Mouse (Mus musculus) lung, embryonic 15.5 days (tissue): Measurements from ENCODE around the gene Calhm2. TPM values are rescaled to one million over a fixed set of nuclear protein-coding genes. Genes with fewer than 3 reads are reported as not detected.
"Not testable (repeated sequence)": the region's sequence is repeated elsewhere in the genome, so short reads cannot be mapped to it uniquely, and the experiment has no call there.

Source experiments
- ATAC-seq: fragments of 200-750 bp; cut with Nextera tagmentation; 2 replicates; pipeline ENCODE4 v1.8.0; 2017; ENCODE audit warnings: moderate number of reproducible peaks, borderline replicate concordance; ENCODE audit not compliant: low FRiP score, low TSS enrichment; ENCODE audit errors: extremely low read depth
- H3K27ac ChIP-seq: fragments of 300-500 bp; sonication (generic); 2 replicates; pipeline ENCODE4 v1.5.1; 2015; ENCODE audit warnings: moderate library complexity, mild to moderate bottlenecking, inconsistent platforms
- H3K27me3 ChIP-seq: fragments of 300-500 bp; sonication (generic); 2 replicates; pipeline ENCODE4 v1.6.1; 2015; ENCODE audit warnings: inconsistent platforms
- H3K36me3 ChIP-seq: fragments of 300-500 bp; sonication (generic); 2 replicates; pipeline ENCODE4 v1.6.1; 2015; ENCODE audit warnings: inconsistent platforms
- H3K4me1 ChIP-seq: fragments of 300-500 bp; sonication (generic); 2 replicates; pipeline ENCODE4 v1.6.1; 2015; ENCODE audit warnings: inconsistent platforms
- H3K4me2 ChIP-seq: fragments of 300-500 bp; sonication (generic); 2 replicates; pipeline ENCODE4 v1.6.1; 2015; ENCODE audit warnings: inconsistent platforms, mild to moderate bottlenecking, moderate library complexity
- H3K4me3 ChIP-seq: fragments of 300-500 bp; sonication (generic); 2 replicates; pipeline ENCODE4 v1.5.1; 2015; ENCODE audit warnings: mild to moderate bottlenecking, inconsistent platforms
- H3K9ac ChIP-seq: fragments of 300-500 bp; sonication (generic); 2 replicates; pipeline ENCODE4 v1.6.1; 2015; ENCODE audit warnings: inconsistent platforms
- H3K9me3 ChIP-seq: fragments of 300-500 bp; sonication (generic); 2 replicates; pipeline ENCODE4 v1.6.1; 2016; ENCODE audit warnings: inconsistent platforms
- WGBS: fragments of 180-500 bp; shearing (Covaris S2); methylation state at CpG from one replicate; pipeline ENCODE4 v1.1.7; 2015; 5-methylcytosine and 5-hydroxymethylcytosine counted together
- polyA plus RNA-seq: library from polyadenylated mRNA; unstranded; fragments of >200 nt; fragmentation: Nextera tagmentation; extraction: Ambion mirVana; gene quantifications from 2 replicates; pipeline ENCODE4 v1.2.1, GENCODE M21; 2015

Gene Calhm2
- polyA plus RNA-seq, 1 experiment from 2014 or later, result 9.7 TPM

GRCm38 (mm10) chr19:47148267-47148847, 10.3 kb upstream of the Calhm2 start:
- Histone ChIP-seq H3K27me3 (peaks cover 20% of the 10 kb centered on the region), H3K9ac (no peak overlapping the region), H3K36me3 (no peaks in the 10 kb centered on the region), H3K27ac (no peak overlapping the region), H3K4me2 (no peak overlapping the region), H3K9me3 (no peaks in the 10 kb centered on the region), H3K4me3 (no peak overlapping the region), H3K4me1 (peaks cover 4% of the 10 kb centered on the region; the same call in 1 of the 2 replicates)
- ATAC-seq, result no peak
- WGBS, result 72% methylated on average over 5 of the region's 5 CpGs

DNA sequence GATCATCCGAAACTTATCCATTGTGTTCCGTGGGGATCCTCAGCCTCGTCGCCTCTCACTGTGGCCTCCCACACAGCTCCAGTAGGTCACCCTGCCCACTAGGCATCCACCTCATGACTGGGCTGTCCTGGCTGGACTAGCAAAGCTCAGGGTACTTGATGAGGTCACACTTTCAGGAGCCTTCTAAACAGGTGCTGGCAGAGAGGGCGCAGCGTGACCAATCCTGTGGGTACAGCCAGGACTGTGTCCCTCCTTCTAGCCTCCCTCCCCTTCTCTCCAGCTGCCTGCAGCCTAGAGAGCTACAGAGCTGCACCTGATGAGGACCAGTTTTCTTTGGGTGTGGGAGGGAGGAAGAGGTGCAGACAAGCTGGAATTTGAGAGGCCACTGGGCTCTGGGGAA, 6.1 kb upstream of the Calhm2 start, which contains the start of gene Calhm1:
TSS of gene Calhm1 (minus strand) at position 101 of the 400 bp plus-strand sequence.
- H3K4me2 ChIP-seq, result no peak within 1 kb of the TSS
- no peak for ATAC-seq

GRCm38 (mm10) chr19:47142438-47142837, 4.3 kb upstream of the Calhm2 start:
- Histone ChIP-seq H3K4me2 (no peak overlapping the region), H3K9me3 (no peaks in the 10 kb centered on the region), H3K27ac (no peak overlapping the region), H3K4me1 (peaks cover 11% of the 10 kb centered on the region), H3K36me3 (no peaks in the 10 kb centered on the region), H3K9ac (no peak overlapping the region), H3K27me3 (no peaks in the 10 kb centered on the region; the same call in 1 of the 2 replicates), H3K4me3 (no peak overlapping the region)
- ATAC-seq, result no peak
- WGBS, result 76% methylated on average over 6 of the region's 6 CpGs

More for the DNA sequence above, 6.1 kb upstream of the Calhm2 start, which contains the start of gene Calhm1:
- 90% methylated on average over 6 of the region's 6 CpGs for WGBS
- Histone ChIP-seq H3K36me3 (no peaks in the 10 kb centered on the region), H3K27me3 (no peaks in the 10 kb centered on the region; the same call in 1 of the 2 replicates), H3K9ac (no peak within 1 kb of the TSS), H3K27ac (no peak within 1 kb of the TSS), H3K4me1 (no peaks in the 10 kb centered on the region), H3K4me3 (no peak within 1 kb of the TSS), H3K9me3 (no peaks in the 10 kb centered on the region)

- H3K4me2 ChIP-seq, H3K27ac ChIP-seq, ATAC-seq, H3K9me3 ChIP-seq, H3K36me3 ChIP-seq, H3K9ac ChIP-seq, H3K4me3 ChIP-seq, H3K27me3 ChIP-seq: not testable (repeated sequence)
- WGBS, result 32% methylated on average over 7 of the region's 7 CpGs
- peaks cover 21% of the 10 kb centered on the region for H3K4me1 ChIP-seq
These were observed 1.5 kb upstream of the Calhm2 start for GRCm38 (mm10) chr19:47139611-47140010.

- ATAC-seq, result peak; percentile 16; the same call in 1 of the 2 replicates
- Histone ChIP-seq H3K27me3 (no peaks in the 10 kb centered on the region; the same call in 1 of the 2 replicates), H3K4me1 (peaks cover 21% of the 10 kb centered on the region), H3K4me3 (peak overlapping the region; percentile 54), H3K27ac (peak overlapping the region; percentile 93), H3K4me2 (peak overlapping the region; percentile 63), H3K36me3 (peaks cover 12% of the 10 kb centered on the region; the same call in 1 of the 2 replicates), H3K9ac (peak overlapping the region; percentile 67), H3K9me3 (no peaks in the 10 kb centered on the region)
- 15% methylated on average over 6 of the region's 6 CpGs for WGBS
These were observed 978 bp downstream of the Calhm2 start for GRCm38 (mm10) chr19:47137051-47137581.

DNA sequence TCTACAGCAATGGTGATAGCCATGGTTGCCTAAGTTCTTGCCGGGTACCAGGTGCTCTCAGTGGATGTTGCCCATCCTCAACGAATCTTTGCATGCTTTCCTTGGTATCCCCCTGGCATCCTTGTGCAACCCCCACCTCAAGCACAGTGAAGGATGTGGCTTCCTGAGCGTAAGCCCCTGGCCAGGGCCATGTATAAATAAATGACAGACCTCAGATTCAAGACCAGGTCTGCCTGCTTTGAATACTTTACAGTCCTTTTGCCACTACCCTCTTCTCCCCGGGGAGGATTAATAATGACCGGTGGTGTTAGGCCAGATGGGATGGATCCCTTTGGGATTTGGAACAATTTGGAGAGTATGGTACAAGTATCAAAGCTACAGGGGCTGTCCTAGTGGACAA, 1.9 kb downstream of the Calhm2 start:
- Histone ChIP-seq H3K36me3 (peaks cover 22% of the 10 kb centered on the region), H3K4me1 (peaks cover 21% of the 10 kb centered on the region), H3K4me3 (no peak overlapping the region), H3K9ac (no peak overlapping the region), H3K27ac (no peak overlapping the region), H3K27me3 (no peaks in the 10 kb centered on the region; the same call in 1 of the 2 replicates), H3K4me2 (no peak overlapping the region), H3K9me3 (no peaks in the 10 kb centered on the region)
- no peak for ATAC-seq
- WGBS, result 85% methylated on average over 5 of the region's 5 CpGs

- H3K4me1 ChIP-seq, result peaks cover 21% of the 10 kb centered on the region
- no peaks in the 10 kb centered on the region; the same call in 1 of the 2 replicates for H3K27me3 ChIP-seq
- no peak overlapping the region for H3K27ac ChIP-seq
- peaks cover 28% of the 10 kb centered on the region for H3K36me3 ChIP-seq
- ATAC-seq, result no peak
- H3K4me2 ChIP-seq, result no peak overlapping the region
- no peak overlapping the region for H3K4me3 ChIP-seq
- no peaks in the 10 kb centered on the region for H3K9me3 ChIP-seq
- WGBS, result 86% methylated on average over 17 of the region's 17 CpGs
- no peak overlapping the region for H3K9ac ChIP-seq
These were observed 2.5 kb downstream of the Calhm2 start for GRCm38 (mm10) chr19:47135568-47135967.

DNA sequence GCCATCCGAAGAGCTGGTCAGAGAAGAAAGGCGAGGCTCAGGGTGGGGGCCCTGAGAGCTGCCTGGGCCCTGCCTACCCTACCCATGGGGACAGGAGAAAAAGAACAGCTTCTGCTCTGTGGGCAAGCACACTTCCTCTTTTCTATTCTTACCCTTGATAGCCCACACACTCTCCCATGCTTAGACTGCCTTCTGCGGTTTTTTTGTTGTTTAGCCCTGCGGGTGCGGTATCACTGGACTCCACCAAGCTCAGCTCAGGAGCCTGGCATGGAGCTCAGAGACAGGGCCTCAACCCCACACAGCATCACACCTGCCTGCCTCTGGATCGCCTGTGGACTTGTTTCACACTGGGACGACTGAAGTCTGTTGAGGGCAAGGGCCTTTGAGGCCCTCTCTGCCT, 4.9 kb downstream of the Calhm2 start:
- Histone ChIP-seq H3K4me1 (peaks cover 14% of the 10 kb centered on the region), H3K9ac (no peak overlapping the region), H3K4me3 (no peak overlapping the region), H3K36me3 (peaks cover 52% of the 10 kb centered on the region), H3K9me3 (no peaks in the 10 kb centered on the region), H3K27ac (no peak overlapping the region), H3K27me3 (no peaks in the 10 kb centered on the region), H3K4me2 (no peak overlapping the region)
- 85% methylated on average over 7 of the region's 7 CpGs for WGBS
- no peak for ATAC-seq

GRCm38 (mm10) chr19:47130551-47131125, 7.5 kb downstream of the Calhm2 start:
- H3K4me2 ChIP-seq, result no peak overlapping the region
- H3K27me3 ChIP-seq, result no peaks in the 10 kb centered on the region
- WGBS, result 90% methylated on average over 15 of the region's 15 CpGs
- H3K9me3 ChIP-seq, result no peaks in the 10 kb centered on the region
- no peak overlapping the region for H3K4me3 ChIP-seq
- H3K36me3 ChIP-seq, result peaks cover 75% of the 10 kb centered on the region
- no peaks in the 10 kb centered on the region for H3K4me1 ChIP-seq
- H3K27ac ChIP-seq, result no peak overlapping the region
- no peak for ATAC-seq
- H3K9ac ChIP-seq, result no peak overlapping the region

- no peak for ATAC-seq
- Histone ChIP-seq H3K9ac (no peak overlapping the region), H3K27me3 (no peaks in the 10 kb centered on the region), H3K4me1 (no peaks in the 10 kb centered on the region), H3K27ac (no peak overlapping the region), H3K4me3 (no peak overlapping the region), H3K36me3 (peaks cover 90% of the 10 kb centered on the region), H3K4me2 (no peak overlapping the region), H3K9me3 (no peaks in the 10 kb centered on the region)
- 86% methylated on average over 11 of the region's 11 CpGs for WGBS
These were observed 9.3 kb downstream of the Calhm2 start for GRCm38 (mm10) chr19:47128835-47129234.

- Histone ChIP-seq H3K4me2 (no peak overlapping the region), H3K9ac (no peak overlapping the region), H3K4me1 (no peaks in the 10 kb centered on the region), H3K27ac (no peak overlapping the region), H3K36me3 (peaks cover 88% of the 10 kb centered on the region), H3K4me3 (no peak overlapping the region), H3K9me3 (no peaks in the 10 kb centered on the region), H3K27me3 (no peaks in the 10 kb centered on the region)
- WGBS, result 89% methylated on average over 10 of the region's 10 CpGs
- no peak for ATAC-seq
These were observed 9.9 kb downstream of the Calhm2 start for GRCm38 (mm10) chr19:47128164-47128563.

DNA sequence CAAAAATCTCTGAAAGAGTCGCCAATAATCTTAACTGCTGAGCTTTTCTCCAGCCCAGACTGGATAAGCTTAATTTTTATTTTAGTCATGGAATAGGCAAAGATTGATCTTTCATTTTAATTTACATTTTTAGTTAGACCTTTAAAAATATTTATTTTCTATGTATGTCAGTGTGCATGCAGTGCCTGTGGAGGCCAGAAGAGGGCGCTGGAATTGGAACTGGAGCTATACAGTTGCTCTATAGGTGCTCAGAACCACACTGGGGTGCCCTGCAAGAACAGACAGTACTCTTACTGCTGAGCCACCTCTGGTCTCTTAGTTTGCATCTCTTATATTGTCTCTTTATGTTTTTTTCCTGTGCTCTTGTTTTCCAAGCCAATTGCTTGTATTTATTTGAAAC, 15.3 kb downstream of the Calhm2 start:
- Histone ChIP-seq H3K4me3 (no peak overlapping the region), H3K9me3 (no peaks in the 10 kb centered on the region), H3K9ac (no peak overlapping the region), H3K4me1 (no peaks in the 10 kb centered on the region), H3K27me3 (no peaks in the 10 kb centered on the region), H3K27ac (no peak overlapping the region), H3K36me3 (peaks cover 70% of the 10 kb centered on the region), H3K4me2 (no peak overlapping the region)
- WGBS, result 22% methylated on average over 2 of the region's 2 CpGs
- ATAC-seq, result no peak
